Mouse (Mus musculus) kidney, postnatal 36 days (tissue): ENCODE data around the gene Hspa13.

Experiments
- DNase-seq, 2 experiments: peaks; one replicate each; pipeline ENCODE4 v3.0.0; 2021 to 2022; ENCODE audit warnings: mixed read lengths in 2 of 2

The Hspa13 gene

DNA sequence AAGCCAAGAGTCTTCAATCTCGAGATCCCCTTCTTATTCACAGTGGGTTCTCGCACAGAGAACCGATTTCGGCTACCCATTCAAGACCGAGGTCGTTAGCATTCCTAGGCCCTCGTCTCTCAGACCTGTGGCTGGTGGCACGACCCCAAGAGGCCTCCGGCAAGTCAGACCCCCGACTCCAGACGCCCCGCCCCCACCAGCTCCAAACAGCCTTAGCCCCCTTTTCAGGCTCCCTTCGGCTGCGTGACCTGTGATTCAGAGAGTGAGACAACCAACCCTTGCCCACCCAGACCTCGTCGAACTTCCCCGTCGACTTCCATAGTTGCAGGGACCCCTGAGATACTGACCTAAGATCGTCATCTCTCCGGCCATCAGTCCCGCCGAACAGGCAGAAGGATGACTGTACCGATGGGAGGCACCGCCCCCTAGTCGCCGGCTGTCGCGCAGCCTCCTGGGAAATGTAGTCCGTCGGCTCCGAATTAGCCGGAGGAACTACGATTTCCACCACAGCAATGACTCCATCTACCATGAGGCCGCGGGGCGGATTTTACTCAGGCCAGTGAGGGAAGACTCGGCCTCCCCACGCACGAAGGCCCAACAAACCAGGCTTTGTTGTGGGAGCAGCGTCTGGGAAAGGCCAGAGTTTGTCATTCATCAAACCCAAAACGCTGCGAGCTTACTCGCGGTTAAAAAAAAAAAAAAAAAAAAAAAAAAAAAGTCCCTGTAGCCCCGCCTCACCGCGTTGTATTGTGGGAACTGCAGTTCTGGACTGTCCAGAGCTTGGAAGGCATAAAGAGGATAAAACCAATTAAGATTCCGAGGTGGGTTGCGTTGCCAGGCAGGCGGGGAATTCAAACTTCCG lies at the start of gene Hspa13:
Gene Hspa13 (minus strand): TSS at position 717 of the 862 bp plus-strand sequence.
- DNase-seq = peak; percentile 98 to 99

DNA sequence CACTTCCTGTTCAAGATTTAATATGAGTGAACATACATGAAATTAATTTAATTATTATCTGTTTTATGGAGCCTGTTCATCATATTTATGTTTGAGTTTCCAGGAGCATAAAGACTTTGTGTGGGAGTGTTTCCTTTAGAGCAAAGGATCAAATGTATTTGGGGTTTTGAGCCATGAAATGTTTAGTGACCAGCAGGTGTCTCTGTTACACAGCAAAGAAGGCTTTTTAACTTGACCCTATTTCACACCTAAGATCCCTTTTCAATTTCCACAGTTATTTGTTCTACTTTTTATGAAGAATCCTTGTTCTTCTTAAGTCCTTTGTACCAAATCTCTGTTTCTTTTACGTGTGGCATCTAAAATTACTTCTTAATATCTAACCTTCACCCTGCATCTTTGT lies 12.4 kb upstream of the Hspa13 start:
- DNase-seq = peak; percentile 24 to 30

GRCm38 (mm10) chr16:75773222-75773621 lies 6.3 kb upstream of the Hspa13 start:
- no peak for DNase-seq

DNA sequence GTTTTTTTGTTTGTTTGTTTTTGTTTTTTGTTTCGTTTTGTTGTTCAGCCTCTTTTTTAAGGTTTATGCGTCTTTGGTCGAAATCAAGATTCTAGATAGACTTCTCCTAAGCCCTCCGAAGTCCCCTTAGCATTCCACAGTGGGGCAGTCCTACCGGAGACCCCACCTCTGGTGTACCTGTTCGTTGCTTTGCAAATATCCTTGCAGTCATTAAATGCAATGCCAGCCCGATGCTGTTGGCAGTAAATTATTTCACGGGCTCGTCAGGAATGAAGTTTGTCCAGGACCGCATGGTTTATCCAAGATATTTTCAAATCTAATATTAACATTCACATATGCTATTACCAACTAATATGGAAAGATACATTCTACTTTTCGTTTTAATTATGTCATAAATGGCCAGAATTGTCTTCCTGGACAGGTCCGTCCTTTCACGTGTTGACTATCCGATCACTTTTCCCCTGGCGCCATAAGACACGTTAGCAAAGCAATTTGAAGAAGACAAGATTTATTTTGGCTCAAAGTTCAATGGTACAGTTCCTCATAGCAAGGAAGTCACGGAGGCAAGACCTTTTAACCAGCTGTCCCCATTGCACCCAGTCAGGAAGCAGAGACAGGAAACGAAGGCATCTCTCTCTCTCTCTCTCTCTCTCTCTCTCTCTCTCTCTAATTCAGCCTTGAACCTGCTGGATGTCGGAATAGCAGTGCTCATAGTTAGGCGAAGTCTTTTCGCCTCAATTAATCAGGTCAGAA lies 522 bp upstream of the Hspa13 start:
- DNase-seq = peak; percentile 17 to 19

- DNase-seq = no peak
Measured at GRCm38 (mm10) chr16:75752876-75753275, 14.0 kb downstream of the Hspa13 start.

DNA sequence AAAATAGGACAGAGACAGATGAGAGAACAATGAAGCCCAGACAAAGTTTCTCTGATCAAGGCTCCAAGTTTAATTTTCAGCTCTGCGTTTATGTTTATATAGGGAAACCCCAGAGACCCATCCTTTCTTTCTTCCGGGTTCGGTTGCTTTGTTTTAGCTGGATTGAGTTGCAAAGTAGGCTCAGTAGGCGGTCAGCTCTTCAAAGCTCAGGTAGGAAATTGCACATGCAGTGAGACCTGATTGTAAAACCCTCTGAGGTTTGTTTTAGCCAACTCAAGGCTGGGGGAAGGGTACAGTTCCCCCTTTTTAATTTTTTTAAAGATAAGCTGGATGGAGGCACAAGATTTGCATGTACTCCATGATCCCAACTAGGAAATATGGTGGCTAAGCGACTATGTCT lies 16.8 kb downstream of the Hspa13 start:
- no peak for DNase-seq

GRCm38 (mm10) chr16:75748926-75749325 lies 18.0 kb downstream of the Hspa13 start:
- no peak for DNase-seq

- DNase-seq = no peak
Measured at GRCm38 (mm10) chr16:75744014-75744413, 22.9 kb downstream of the Hspa13 start.

- no peak for DNase-seq
Measured at GRCm38 (mm10) chr16:75717405-75718173, 49.3 kb downstream of the Hspa13 start.

DNA sequence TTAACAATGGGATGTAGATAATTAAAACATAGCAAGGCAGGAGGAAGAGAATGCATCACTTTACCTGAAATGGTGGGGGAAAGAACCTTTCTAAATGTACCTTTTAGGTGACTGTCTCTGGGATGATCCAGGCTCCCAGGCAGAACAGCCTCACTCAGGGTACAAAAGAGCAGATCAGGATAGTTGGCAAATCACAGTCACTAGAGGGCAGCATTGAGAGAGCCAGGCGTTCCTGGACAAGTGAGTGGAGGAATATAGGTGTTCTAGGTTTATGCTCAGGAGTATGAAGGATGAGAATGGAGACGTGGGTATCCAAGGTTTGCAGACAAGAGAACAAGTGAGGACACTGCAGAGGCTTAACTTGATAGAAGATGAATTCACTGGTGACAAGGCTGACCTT lies 70.7 kb downstream of the Hspa13 start:
- peak; percentile 65 to 71 for DNase-seq
